Mouse (Mus musculus) bone marrow, adult 2 months (tissue): ENCODE results near the gene Pcare. TPM values are rescaled to one million over a fixed set of nuclear protein-coding genes. Genes with fewer than 3 reads are reported as not detected.

Experiments used
- H3K27ac ChIP-seq: fragments of 200-500 bp; 2 replicates; pipeline ENCODE4 v1.5.1; 2012; ENCODE audit warnings: low read depth, mild to moderate bottlenecking, control low read depth, inconsistent platforms, low read length; ENCODE audit not compliant: control insufficient read depth, poor library complexity, insufficient read depth
- H3K4me1 ChIP-seq: fragments of 200-500 bp; 2 replicates; pipeline ENCODE4 v1.6.1; 2011; ENCODE audit warnings: low read length; ENCODE audit not compliant: control insufficient read depth, insufficient read depth
- H3K4me3 ChIP-seq: fragments of 200-500 bp; replicated peaks from 2 replicates; pipeline ENCODE3; 2011; ENCODE audit warnings: mild to moderate bottlenecking, low read depth, low read length, control low read depth; ENCODE audit not compliant: control insufficient read depth
- CTCF ChIP-seq: fragments of 200-500 bp; IDR thresholded peaks from 2 replicates; pipeline ENCODE4 v1.5.1; 2011; ENCODE audit warnings: low read length, control low read depth; ENCODE audit not compliant: control insufficient read depth, insufficient read depth
- POLR2A ChIP-seq: fragments of 200-500 bp; IDR thresholded peaks from 2 replicates; pipeline ENCODE4 v1.6.1; 2011; ENCODE audit warnings: low read depth, mild to moderate bottlenecking, control low read depth, low read length, borderline replicate concordance; ENCODE audit not compliant: control insufficient read depth
- WGBS: fragments of 180-500 bp; shearing (Covaris S2); methylation state at CpG from one replicate; pipeline ENCODE4 v1.1.7; 2018; 5-methylcytosine and 5-hydroxymethylcytosine counted together
- polyA plus RNA-seq: library from polyadenylated mRNA; stranded (reverse); fragments of >200 nt; gene quantifications from 2 replicates; pipeline ENCODE4 v1.2.4, GENCODE M21; 2011; ENCODE audit warnings: low replicate concordance; ENCODE audit not compliant: missing spikeins, insufficient read depth, insufficient read length

The Pcare gene
- polyA plus RNA-seq, 1 experiment: not detected

DNA sequence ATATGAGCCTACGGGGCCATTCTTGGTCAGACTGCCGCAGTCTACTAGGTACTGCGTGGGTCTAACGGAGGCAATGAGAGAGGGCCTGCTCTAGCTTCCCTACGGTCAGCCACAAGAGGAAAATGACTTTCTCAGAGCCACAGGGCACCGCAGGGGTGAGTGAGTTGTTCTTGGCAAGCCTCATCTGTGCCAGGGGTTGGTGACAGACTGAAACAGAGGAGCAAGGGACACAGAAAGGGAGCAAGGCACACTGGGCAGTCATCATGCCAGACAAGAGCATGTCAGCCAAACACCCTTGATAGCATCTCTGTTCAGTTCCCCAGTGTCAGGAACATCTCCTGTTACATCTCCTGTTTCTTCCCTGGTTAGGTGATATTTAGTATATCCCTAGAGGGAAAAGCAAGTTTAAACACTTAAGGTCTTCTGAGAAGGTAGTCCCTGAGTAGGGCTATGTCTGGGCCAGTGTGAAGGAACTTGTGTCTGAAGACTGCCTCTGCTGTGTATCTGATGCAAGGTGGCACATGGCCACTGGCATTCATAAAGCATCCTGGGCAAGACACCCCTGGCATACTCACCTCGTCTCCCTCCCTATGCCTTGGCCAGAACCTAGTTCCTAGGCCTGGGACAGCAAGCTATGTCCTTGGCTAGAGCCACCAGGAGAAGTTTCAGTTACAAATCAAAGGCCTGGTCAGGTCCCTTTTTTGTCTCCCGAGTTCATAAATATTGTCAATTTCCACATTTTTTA, 34.6 kb downstream of the Pcare start:
- no peak for TF ChIP-seq CTCF
- no peak for TF ChIP-seq POLR2A
- 81% methylated on average over 8 of the region's 8 CpGs for WGBS
- H3K27ac ChIP-seq: no peak overlapping the region
- no peak overlapping the region for H3K4me3 ChIP-seq
- H3K4me1 ChIP-seq: no peaks in the 10 kb centered on the region

DNA sequence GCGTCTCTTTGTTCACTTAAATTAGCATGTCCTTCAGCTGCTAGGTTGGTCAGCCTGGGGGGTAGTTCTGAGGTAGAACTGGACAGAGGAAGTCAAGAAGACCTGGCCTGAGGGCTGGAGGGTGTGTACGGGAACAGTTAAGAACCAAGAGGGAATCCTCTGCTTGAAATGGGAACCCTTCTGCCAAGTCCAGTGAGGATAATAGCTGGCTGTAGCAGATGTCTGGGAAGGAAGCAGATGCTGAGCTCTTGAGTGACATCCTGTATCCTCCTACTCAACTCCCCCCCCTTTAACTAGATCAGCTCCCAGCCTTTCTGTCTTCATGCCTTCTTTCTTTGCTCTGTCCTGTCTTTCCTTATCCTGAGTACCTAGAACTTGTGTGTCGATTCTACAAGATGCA, 37.7 kb downstream of the Pcare start:
- TF ChIP-seq POLR2A (no peak), CTCF (no peak)
- no peak overlapping the region for H3K27ac ChIP-seq
- no peak overlapping the region for H3K4me3 ChIP-seq
- WGBS: 76% methylated on average over 3 of the region's 3 CpGs
- H3K4me1 ChIP-seq: no peaks in the 10 kb centered on the region

- no peak for TF ChIP-seq POLR2A
- no peak for TF ChIP-seq CTCF
- no peaks in the 10 kb centered on the region for H3K4me1 ChIP-seq
- no peak overlapping the region for H3K27ac ChIP-seq
- no peak overlapping the region for H3K4me3 ChIP-seq
- 77% methylated on average over 6 of the region's 6 CpGs for WGBS
Observed at GRCm38 (mm10) chr17:71712279-71712678, 40.4 kb downstream of the Pcare start.

DNA sequence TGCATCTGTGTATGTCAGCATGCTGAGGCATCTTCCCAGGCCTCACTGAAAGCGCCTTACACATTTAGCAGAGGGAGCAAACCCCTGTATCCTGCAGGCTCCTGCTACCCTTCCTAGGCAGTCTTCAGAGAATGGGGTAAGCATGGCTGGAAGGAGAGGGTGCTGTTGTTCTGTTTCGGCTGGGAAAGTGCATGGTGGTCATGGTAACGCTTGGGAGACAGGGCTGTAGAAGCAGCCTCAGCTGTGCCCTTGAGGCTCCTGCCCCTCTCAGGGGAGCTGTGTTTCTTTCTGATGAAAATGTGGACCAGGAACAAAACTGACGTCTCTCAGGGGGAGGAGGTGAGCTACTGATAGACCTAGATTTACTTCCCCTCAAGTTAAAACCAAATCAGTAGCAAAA, 45.0 kb downstream of the Pcare start:
- Histone ChIP-seq H3K4me3 (no peak overlapping the region), H3K27ac (no peak overlapping the region), H3K4me1 (no peaks in the 10 kb centered on the region)
- 56% methylated on average over 4 of the region's 4 CpGs for WGBS
- TF ChIP-seq CTCF (no peak), POLR2A (no peak)

GRCm38 (mm10) chr17:71705550-71706480, 46.9 kb downstream of the Pcare start:
- WGBS: 85% methylated on average over 14 of the region's 14 CpGs

DNA sequence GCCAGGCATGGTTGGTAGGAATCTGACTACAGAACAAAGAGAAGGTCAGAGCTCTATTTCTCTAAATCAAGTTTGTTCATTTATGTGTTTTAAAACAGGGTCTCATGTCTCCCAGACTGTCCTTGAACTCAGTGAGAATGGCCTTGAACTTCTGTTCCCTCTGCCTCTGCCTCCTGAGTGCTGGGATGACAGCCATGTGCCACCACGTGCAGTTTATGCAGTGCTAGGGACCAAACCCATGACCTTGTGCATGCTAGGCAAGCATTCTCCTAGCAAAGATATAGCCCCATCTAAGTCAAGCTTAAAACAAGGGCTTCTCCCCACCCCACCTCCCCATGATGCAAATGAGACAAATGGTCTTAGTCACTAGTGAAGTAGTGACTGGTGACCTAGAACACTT, 47.6 kb downstream of the Pcare start:
- whole genome bisulfite sequencing: 71% methylated on average over 1 of the region's 1 CpGs
- no peak overlapping the region for H3K4me3 ChIP-seq
- no peak overlapping the region for H3K27ac ChIP-seq
- no peak for TF ChIP-seq POLR2A
- no peak for TF ChIP-seq CTCF
- H3K4me1 ChIP-seq: no peaks in the 10 kb centered on the region

More at GRCm38 (mm10) chr17:71705550-71706480, 46.9 kb downstream of the Pcare start:
- H3K4me1 ChIP-seq: no peaks in the 10 kb centered on the region
- no peak overlapping the region for H3K27ac ChIP-seq
- no peak overlapping the region for H3K4me3 ChIP-seq
- TF ChIP-seq POLR2A (no peak), CTCF (no peak)

GRCm38 (mm10) chr17:71698619-71698956, 54.1 kb downstream of the Pcare start:
- no peaks in the 10 kb centered on the region for H3K4me1 ChIP-seq
- TF ChIP-seq CTCF: no peak
- TF ChIP-seq POLR2A: no peak
- H3K4me3 ChIP-seq: no peak overlapping the region
- no peak overlapping the region for H3K27ac ChIP-seq
- WGBS: 94% methylated on average over 11 of the region's 11 CpGs

DNA sequence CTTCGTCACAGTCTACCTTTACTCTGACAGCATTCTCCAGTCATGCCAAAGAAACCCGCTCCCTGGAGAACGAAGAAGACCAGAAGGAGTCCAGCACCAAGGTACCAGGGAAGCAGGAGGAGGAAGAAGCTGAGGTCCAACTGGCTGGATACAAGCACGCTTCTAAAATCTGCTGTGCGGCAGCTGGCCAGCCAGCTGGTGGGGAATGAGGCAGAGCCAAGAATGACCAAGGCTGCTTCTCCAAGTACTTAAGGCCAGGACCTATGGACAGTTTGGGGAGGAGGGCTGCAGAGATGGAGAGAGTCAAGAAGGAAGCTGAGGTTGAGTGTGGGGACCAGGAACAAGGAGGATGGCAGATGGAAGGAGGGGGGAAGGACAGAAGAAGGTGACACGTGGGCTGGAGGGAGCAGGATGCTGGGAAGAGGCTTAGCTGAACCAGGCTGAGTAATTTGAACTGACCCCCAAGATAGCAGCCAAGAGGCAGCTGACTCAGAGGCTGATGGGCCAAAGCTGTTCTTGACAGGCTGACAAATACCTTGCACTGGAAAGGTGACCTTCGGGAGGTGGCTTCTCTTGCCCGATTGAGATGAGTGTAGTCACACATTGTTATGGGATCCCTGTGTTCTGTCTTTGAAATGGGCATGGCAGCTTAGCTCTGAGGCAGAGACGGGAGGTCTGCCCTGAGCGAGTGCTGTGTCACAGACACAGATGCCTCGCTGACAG, 54.6 kb downstream of the Pcare start:
- Histone ChIP-seq H3K4me3 (no peak overlapping the region), H3K4me1 (no peaks in the 10 kb centered on the region), H3K27ac (no peak overlapping the region)
- WGBS: 77% methylated on average over 11 of the region's 11 CpGs
- no peak for TF ChIP-seq POLR2A
- no peak for TF ChIP-seq CTCF
